Mouse (Mus musculus) heart, embryonic 11.5 days (tissue): ENCODE data around the gene Igsf6. TPM values are rescaled to one million over a fixed set of nuclear protein-coding genes. Genes with fewer than 3 reads are reported as not detected.
A peak's percentile ranks its signal among the peaks of the same experiment; 100 is the strongest.
"Not testable (repeated sequence)": the region's sequence is repeated elsewhere in the genome, so short reads cannot be mapped to it uniquely, and the experiment has no call there.

ENCODE experiments used
- ATAC-seq: fragments of 200-750 bp; cut with Nextera tagmentation; replicated peaks from 2 replicates; pipeline ENCODE4 v1.8.0; 2017; ENCODE audit warnings: moderate library complexity; ENCODE audit not compliant: insufficient number of reproducible peaks, low FRiP score, low TSS enrichment
- H3K27ac ChIP-seq: fragments of 300-500 bp; sonication (generic); 2 replicates; pipeline ENCODE4 v1.5.1; 2014; ENCODE audit warnings: mild to moderate bottlenecking, low read depth, low read length
- H3K27me3 ChIP-seq: fragments of 300-500 bp; sonication (generic); 2 replicates; pipeline ENCODE4 v1.6.1; 2014; ENCODE audit warnings: mild to moderate bottlenecking, low read length, mixed read lengths; ENCODE audit not compliant: control insufficient read depth, insufficient read depth
- H3K36me3 ChIP-seq: fragments of 300-500 bp; sonication (generic); 2 replicates; pipeline ENCODE4 v1.6.1; 2014; ENCODE audit warnings: mild to moderate bottlenecking, low read length, moderate library complexity, mixed read lengths; ENCODE audit not compliant: control insufficient read depth, insufficient read depth
- H3K4me1 ChIP-seq: fragments of 300-500 bp; sonication (generic); 2 replicates; pipeline ENCODE4 v1.6.1; 2014; ENCODE audit warnings: low read length; ENCODE audit not compliant: control insufficient read depth, insufficient read depth
- H3K4me2 ChIP-seq: fragments of 300-500 bp; sonication (generic); 2 replicates; pipeline ENCODE4 v1.6.1; 2014; ENCODE audit warnings: mild to moderate bottlenecking, moderate library complexity
- H3K4me3 ChIP-seq: fragments of 300-500 bp; sonication (generic); 2 replicates; pipeline ENCODE4 v1.5.1; 2014; ENCODE audit warnings: low read depth, low read length
- H3K9ac ChIP-seq: fragments of 300-500 bp; sonication (generic); 2 replicates; pipeline ENCODE4 v1.6.1; 2014; ENCODE audit warnings: mild to moderate bottlenecking, low read depth, low read length, moderate library complexity
- H3K9me3 ChIP-seq: fragments of 300-500 bp; sonication (generic); replicated peaks from 2 replicates; pipeline ENCODE4 v1.6.1; 2016; ENCODE audit warnings: low read length; ENCODE audit not compliant: control insufficient read depth
- WGBS: fragments of 180-500 bp; shearing (Covaris S2); extraction: QIAGEN DNeasy Blood & Tissue Kit; methylation state at CpG from one replicate; pipeline ENCODE4 v1.1.7; 2014; ENCODE audit not compliant: insufficient replicate concordance; 5-methylcytosine and 5-hydroxymethylcytosine counted together
- polyA plus RNA-seq: library from polyadenylated mRNA; unstranded; fragments of >200 nt; fragmentation: Nextera tagmentation; extraction: Ambion mirVana; gene quantifications from 2 replicates; pipeline ENCODE4 v1.2.1, GENCODE M21; 2014

The Igsf6 gene
- polyA plus RNA-seq, 1 experiment from 2014 or later = 0.87 TPM

DNA sequence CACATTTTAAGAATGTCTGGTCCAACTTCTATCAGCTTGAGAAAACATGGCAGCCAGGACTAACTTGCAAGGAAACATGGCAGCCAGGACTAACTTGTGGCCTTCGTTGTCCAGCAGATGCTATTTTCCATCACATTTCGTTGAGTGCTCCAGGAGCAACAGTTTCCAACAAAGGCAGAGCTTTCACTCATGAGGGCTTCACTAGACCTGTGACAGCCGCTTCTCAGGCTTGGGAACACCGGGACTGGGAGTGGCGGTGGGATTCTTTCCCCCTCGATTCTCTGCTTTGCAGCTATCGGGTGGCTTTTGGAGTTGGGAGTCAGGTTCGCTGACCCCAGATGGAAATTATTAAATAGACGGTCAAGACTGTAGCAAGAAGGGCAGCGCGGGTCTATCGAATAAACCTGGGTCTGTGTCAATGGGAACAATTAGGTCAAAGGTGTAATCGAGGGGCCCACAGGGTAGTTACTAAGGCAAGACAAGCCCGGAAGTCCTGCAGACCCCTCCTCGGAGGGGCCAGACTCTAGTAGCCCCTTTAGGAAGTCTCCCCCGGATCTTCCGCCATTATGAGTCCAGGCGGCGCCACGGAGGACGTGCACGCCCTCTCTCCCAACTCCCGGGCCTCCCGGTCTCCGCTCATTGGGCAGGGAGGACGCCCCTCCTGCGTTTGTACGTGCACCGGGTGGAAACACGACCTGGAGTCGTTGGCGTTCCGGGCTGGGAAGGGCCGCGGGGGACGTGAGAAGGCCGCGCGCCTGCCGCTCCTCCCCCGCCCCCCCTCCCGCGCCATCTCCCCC lies 40.3 kb downstream of the Igsf6 start, which contains the start of gene Mettl9:
Gene Mettl9, plus strand, starts transcription at position 590 of the 797 bp plus-strand sequence.
- Histone ChIP-seq H3K9me3 (no peaks in the 10 kb centered on the region), H3K4me3 (peak within 1 kb of the TSS; percentile 99), H3K36me3 (no peaks in the 10 kb centered on the region), H3K27ac (peak within 1 kb of the TSS; percentile 96), H3K4me2 (peak within 1 kb of the TSS; percentile 84), H3K4me1 (peaks cover 9% of the 10 kb centered on the region), H3K9ac (peak within 1 kb of the TSS; percentile 99), H3K27me3 (peaks cover 5% of the 10 kb centered on the region)
- peak; percentile 96 for ATAC-seq
- 4% methylated on average over 39 of the region's 43 CpGs for WGBS

DNA sequence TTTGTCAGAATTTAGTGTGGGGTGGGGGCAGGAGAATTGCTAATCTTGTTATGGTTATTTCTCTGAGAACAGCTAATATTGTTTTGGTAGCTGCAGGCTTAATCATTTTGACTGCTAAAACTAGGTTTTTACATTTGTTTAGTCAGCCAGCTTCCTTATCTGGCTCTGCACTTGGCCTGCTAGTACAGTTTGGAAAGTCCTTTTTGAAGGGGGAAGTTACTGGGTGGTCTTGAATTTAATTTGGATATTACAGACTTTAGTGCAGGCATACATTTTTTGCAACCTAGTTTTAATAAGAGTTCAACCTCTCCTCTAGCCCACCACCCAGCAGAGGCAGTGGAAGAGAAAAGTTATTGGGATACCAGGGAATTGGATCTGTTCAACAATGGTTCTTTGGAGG lies 44.4 kb downstream of the Igsf6 start:
- not testable (repeated sequence) for ATAC-seq, H3K4me1 ChIP-seq, H3K9ac ChIP-seq, H3K36me3 ChIP-seq, H3K4me2 ChIP-seq, H3K9me3 ChIP-seq, H3K4me3 ChIP-seq, H3K27ac ChIP-seq
- peaks cover 13% of the 10 kb centered on the region for H3K27me3 ChIP-seq

DNA sequence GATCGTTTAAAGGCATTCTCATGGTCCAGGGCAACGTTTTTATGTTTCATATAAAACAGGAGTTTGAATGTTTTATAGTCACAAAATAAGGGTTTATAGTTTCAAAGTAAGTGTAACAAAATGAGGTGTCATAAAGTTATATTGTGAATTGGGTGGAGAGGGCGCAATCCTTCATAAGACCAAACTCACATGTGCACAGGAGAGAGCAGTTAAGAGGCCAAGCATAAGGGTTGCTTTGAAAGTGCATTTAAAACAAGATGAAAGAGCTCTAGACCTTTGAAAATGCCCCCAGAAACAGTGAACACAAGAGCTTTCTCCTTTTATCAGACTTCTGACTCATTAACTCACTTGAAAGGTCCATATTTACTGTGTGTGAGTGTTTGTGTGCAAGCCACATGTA lies 48.1 kb downstream of the Igsf6 start:
- no peak for ATAC-seq
- H3K36me3 ChIP-seq = no peaks in the 10 kb centered on the region
- H3K9me3 ChIP-seq = no peaks in the 10 kb centered on the region
- no peak overlapping the region for H3K9ac ChIP-seq
- H3K4me2 ChIP-seq = no peak overlapping the region
- no peaks in the 10 kb centered on the region for H3K4me1 ChIP-seq
- H3K4me3 ChIP-seq = no peak overlapping the region
- peaks cover 8% of the 10 kb centered on the region for H3K27me3 ChIP-seq
- 62% methylated on average over 3 of the region's 3 CpGs for WGBS
- H3K27ac ChIP-seq = no peak overlapping the region

DNA sequence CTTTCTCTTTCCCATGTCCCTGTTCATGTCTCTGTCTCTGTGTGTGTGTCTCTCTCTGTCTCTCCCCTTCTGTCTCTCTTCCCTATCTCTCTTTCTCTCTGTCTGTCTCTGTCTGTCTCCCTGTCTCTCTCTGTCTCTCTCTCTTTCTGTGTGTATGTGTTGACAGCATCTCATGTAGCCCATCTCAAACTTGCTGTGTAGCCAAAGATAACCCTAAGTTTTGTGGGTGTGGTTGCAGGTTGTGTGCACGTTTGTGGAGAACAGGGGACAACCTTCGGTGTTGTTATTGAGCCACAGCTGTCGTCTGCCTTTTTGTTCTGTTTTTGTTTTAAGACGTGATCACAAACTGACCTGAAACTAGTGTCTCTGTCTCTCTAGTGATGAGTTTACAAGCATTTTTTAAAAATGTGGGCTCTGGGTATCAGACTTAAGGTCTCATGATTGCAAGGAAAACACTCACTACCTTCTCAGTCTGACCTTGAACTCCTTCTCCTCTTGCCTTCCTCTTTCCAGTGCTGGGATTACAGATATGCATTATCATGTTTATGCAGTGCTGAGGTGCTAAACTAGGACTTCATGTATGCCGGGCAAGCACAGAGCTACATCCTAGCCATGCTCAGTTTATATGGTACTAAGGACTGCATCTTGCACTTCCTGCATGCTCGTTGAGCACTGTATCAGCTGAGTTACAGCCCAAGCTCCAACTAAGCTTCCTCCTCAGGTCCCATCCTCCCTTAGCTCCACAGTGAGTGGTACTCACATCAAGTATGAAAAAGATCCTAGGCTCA lies 49.0 kb downstream of the Igsf6 start:
- 62% methylated on average over 6 of the region's 6 CpGs for WGBS
- no peaks in the 10 kb centered on the region for H3K9me3 ChIP-seq
- no peak overlapping the region for H3K27ac ChIP-seq
- H3K4me1 ChIP-seq = no peaks in the 10 kb centered on the region
- no peak overlapping the region for H3K4me3 ChIP-seq
- ATAC-seq = no peak
- no peaks in the 10 kb centered on the region for H3K36me3 ChIP-seq
- no peak overlapping the region for H3K9ac ChIP-seq
- H3K27me3 ChIP-seq = peaks cover 8% of the 10 kb centered on the region; the same call in 1 of the 2 replicates
- no peak overlapping the region for H3K4me2 ChIP-seq

DNA sequence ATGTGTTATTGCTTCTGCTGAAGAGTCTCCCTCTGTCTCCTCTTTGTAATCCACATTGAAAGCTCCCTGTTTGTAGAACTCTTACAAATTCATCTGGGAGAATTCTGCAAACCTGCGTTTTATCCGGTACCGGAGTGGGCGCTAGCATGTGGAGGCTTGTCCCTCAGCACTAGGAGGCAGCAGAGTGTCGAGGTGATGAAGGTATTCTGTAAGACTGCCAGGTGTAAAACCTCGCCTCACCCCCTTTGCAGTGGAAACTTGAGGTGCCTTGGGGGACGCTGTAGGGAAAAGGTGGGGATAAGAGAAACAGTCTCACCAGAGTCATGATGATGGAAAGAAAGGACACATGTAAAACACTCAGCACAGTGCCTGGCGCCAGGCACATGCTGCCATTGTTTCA lies 54.1 kb downstream of the Igsf6 start:
- H3K4me2 ChIP-seq = no peak overlapping the region
- WGBS = 34% methylated on average over 8 of the region's 8 CpGs
- no peak overlapping the region for H3K4me3 ChIP-seq
- no peaks in the 10 kb centered on the region for H3K9me3 ChIP-seq
- no peaks in the 10 kb centered on the region for H3K36me3 ChIP-seq
- H3K27ac ChIP-seq = no peak overlapping the region
- no peaks in the 10 kb centered on the region for H3K27me3 ChIP-seq
- no peaks in the 10 kb centered on the region for H3K4me1 ChIP-seq
- H3K9ac ChIP-seq = no peak overlapping the region
- ATAC-seq = no peak

DNA sequence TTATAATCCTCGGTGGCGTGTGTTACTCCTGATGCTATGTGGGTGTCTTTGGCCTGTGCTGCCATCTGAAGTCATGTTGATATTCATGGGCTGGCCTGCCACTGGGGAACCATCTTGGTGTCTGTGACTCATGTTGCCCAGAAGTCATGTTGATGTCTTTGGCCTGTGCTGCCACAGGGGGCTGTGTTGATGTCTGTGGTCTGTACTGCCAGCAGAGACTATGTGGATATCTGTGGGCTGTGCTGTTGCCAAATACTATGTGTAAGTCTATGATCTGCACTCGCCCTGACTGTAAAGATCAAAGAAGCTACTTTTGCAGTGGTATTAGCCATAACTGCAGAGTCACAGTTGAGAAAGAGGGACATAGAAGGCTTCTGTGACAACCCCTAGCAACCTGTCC lies 55.6 kb downstream of the Igsf6 start:
- Histone ChIP-seq H3K27ac (no peak overlapping the region), H3K9ac (no peak overlapping the region), H3K4me2 (no peak overlapping the region), H3K36me3 (no peaks in the 10 kb centered on the region), H3K4me3 (no peak overlapping the region), H3K9me3 (no peaks in the 10 kb centered on the region), H3K27me3 (no peaks in the 10 kb centered on the region), H3K4me1 (no peaks in the 10 kb centered on the region)
- no peak for ATAC-seq
- 78% methylated on average over 3 of the region's 3 CpGs for WGBS

DNA sequence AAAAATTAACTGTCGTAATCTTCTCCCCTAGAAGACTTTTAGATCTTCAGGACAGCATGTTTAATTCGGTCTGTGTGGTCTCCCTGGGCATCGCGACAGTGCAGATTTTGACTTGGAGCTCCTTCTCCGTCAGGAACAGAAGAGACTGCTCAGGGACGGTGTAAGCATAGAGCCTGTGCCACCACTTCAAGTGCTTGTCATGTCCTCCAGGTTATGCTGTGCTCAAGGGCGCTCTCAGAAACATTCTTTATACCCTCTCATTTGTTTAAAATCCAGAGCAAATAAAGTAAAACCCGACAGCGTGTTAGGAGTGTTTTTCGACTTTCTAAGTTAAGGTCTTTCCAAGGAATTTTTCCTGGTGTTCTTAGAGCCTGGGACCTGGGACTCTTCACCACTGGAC lies 59.9 kb downstream of the Igsf6 start:
- H3K27ac ChIP-seq = no peak overlapping the region
- H3K9me3 ChIP-seq = no peaks in the 10 kb centered on the region
- H3K9ac ChIP-seq = no peak overlapping the region
- H3K4me2 ChIP-seq = no peak overlapping the region
- no peaks in the 10 kb centered on the region for H3K4me1 ChIP-seq
- no peak overlapping the region for H3K4me3 ChIP-seq
- no peak for ATAC-seq
- H3K27me3 ChIP-seq = no peaks in the 10 kb centered on the region; the same call in 1 of the 2 replicates
- no peaks in the 10 kb centered on the region for H3K36me3 ChIP-seq
- 82% methylated on average over 10 of the region's 10 CpGs for WGBS
